ENCODE assay signal across 9 mouse cellular contexts in genomic region chr5:148554242-148554641, GRCm38 (mm10). TPM values are rescaled to one million over a fixed set of nuclear protein-coding genes. Genes with fewer than 3 reads are reported as not detected.
DNase-seq lines count a peak whose midpoint lies in the region; ATAC-seq lines count a peak whose summit lies in the region.
"Had no signal": no experiment of that assay in that cellular context is flagged by ENCODE, and none has a peak within 500 bp of the region (broad histone marks: within the 10 kb centered on the region; RNA-seq: fewer than 3 reads in every experiment).

No protein-coding gene starts in this region.

- ATAC-seq in intestine, embryonic 15.5 days, result no peak
- no peak for ATAC-seq in intestine, embryonic 16.5 days
- ATAC-seq in embryonic facial prominence, embryonic 13.5 days (ENCODE audit: insufficient number of reproducible peaks, insufficient read depth, low FRiP score, low TSS enrichment, low read depth), result no peak
- ATAC-seq in hindbrain, embryonic 11.5 days (ENCODE audit: low FRiP score), result no peak
- no peak for ATAC-seq in midbrain, embryonic 13.5 days

- DNase-seq in hindbrain, embryonic 11.5 days (ENCODE audit: low spot score), result no peak
- DNase-seq in thymus, postnatal 10 days (ENCODE audit: low spot score in 2 of 2), result no peak
- DNase-seq in left cerebral cortex, adult 11 months (ENCODE audit: low spot score), result no peak
- DNase-seq in gastrocnemius, adult 8-10 months (ENCODE audit: low spot score in 2 of 2), result no peak

- H3K4me2 ChIP-seq in intestine, embryonic 15.5 days (replicated peaks), result peak overlapping the region; percentile 20; the same call in 1 of the 2 replicates
- no peak overlapping the region for H3K4me2 ChIP-seq in intestine, embryonic 16.5 days (ENCODE audit: low read depth, low read length)
- peak overlapping the region; percentile 54 for H3K4me2 ChIP-seq in embryonic facial prominence, embryonic 13.5 days
- H3K4me2 ChIP-seq in hindbrain, embryonic 11.5 days (replicated peaks; ENCODE audit: low read depth, low read length), result peak overlapping the region; percentile 34
- H3K4me2 ChIP-seq in midbrain, embryonic 13.5 days (replicated peaks), result peak overlapping the region; percentile 51

- no peak overlapping the region for H3K9ac ChIP-seq in intestine, embryonic 15.5 days
- no peak overlapping the region for H3K9ac ChIP-seq in intestine, embryonic 16.5 days (ENCODE audit: low read depth, low read length)
- H3K9ac ChIP-seq in embryonic facial prominence, embryonic 13.5 days, result no peak overlapping the region; the same call in 1 of the 2 replicates
- no peak overlapping the region for H3K9ac ChIP-seq in hindbrain, embryonic 11.5 days (ENCODE audit: low read depth, low read length)
- peak overlapping the region; percentile 48; the same call in 1 of the 2 replicates for H3K9ac ChIP-seq in midbrain, embryonic 13.5 days (replicated peaks)

- H3K4me1 ChIP-seq in intestine, embryonic 15.5 days (replicated peaks), result 0 out of 2 replicates have a peak, but pooled peaks cover 6% of the 10 kb centered on the region
- peaks cover 10% of the 10 kb centered on the region for H3K4me1 ChIP-seq in intestine, embryonic 16.5 days (ENCODE audit: control insufficient read depth, insufficient read depth, low read length)
- peaks cover 28% of the 10 kb centered on the region for H3K4me1 ChIP-seq in embryonic facial prominence, embryonic 13.5 days
- peaks cover 12% of the 10 kb centered on the region; the same call in 1 of the 2 replicates for H3K4me1 ChIP-seq in hindbrain, embryonic 11.5 days (replicated peaks; ENCODE audit: control insufficient read depth, insufficient read depth, low read length)
- H3K4me1 ChIP-seq in midbrain, embryonic 13.5 days (replicated peaks), result peaks cover 31% of the 10 kb centered on the region

- no peaks in the 10 kb centered on the region for H3K36me3 ChIP-seq in intestine, embryonic 15.5 days
- no peaks in the 10 kb centered on the region for H3K36me3 ChIP-seq in intestine, embryonic 16.5 days (ENCODE audit: control insufficient read depth, insufficient read depth, low read length)
- H3K36me3 ChIP-seq in embryonic facial prominence, embryonic 13.5 days, result no peaks in the 10 kb centered on the region
- no peaks in the 10 kb centered on the region for H3K36me3 ChIP-seq in hindbrain, embryonic 11.5 days (ENCODE audit: control insufficient read depth, insufficient read depth, low read length)
- H3K36me3 ChIP-seq in midbrain, embryonic 13.5 days, result no peaks in the 10 kb centered on the region

- 49% methylated on average over 7 of the region's 7 CpGs for WGBS in intestine, embryonic 15.5 days
- WGBS in intestine, embryonic 16.5 days, result 34% methylated on average over 7 of the region's 7 CpGs
- WGBS in embryonic facial prominence, embryonic 13.5 days, result 15% methylated on average over 7 of the region's 7 CpGs
- 15% methylated on average over 7 of the region's 7 CpGs for WGBS in hindbrain, embryonic 11.5 days
- 15% methylated on average over 7 of the region's 7 CpGs for WGBS in midbrain, embryonic 13.5 days

- no peaks in the 10 kb centered on the region for H3K27me3 ChIP-seq in intestine, embryonic 15.5 days (replicated peaks)
- no peaks in the 10 kb centered on the region for H3K27me3 ChIP-seq in intestine, embryonic 16.5 days (replicated peaks; ENCODE audit: control insufficient read depth, insufficient read depth, low read length)
- H3K27me3 ChIP-seq in embryonic facial prominence, embryonic 13.5 days, result peaks cover 9% of the 10 kb centered on the region
- H3K27me3 ChIP-seq in hindbrain, embryonic 11.5 days (ENCODE audit: control insufficient read depth, insufficient read depth, low read length), result no peaks in the 10 kb centered on the region; the same call in 1 of the 2 replicates
- peaks cover 6% of the 10 kb centered on the region for H3K27me3 ChIP-seq in midbrain, embryonic 13.5 days

- no peak overlapping the region for H3K27ac ChIP-seq in intestine, embryonic 15.5 days
- no peak overlapping the region for H3K27ac ChIP-seq in intestine, embryonic 16.5 days (ENCODE audit: low read length)
- H3K27ac ChIP-seq in embryonic facial prominence, embryonic 13.5 days, result no peak overlapping the region
- no peak overlapping the region for H3K27ac ChIP-seq in hindbrain, embryonic 11.5 days (ENCODE audit: low read depth, low read length)
- no peak overlapping the region for H3K27ac ChIP-seq in midbrain, embryonic 13.5 days
- H3K27ac ChIP-seq: layer of hippocampus, adult 2 months had no signal

- H3K9me3 ChIP-seq in intestine, embryonic 15.5 days, result no peaks in the 10 kb centered on the region
- H3K9me3 ChIP-seq in intestine, embryonic 16.5 days (ENCODE audit: control insufficient read depth, low read length), result no peaks in the 10 kb centered on the region
- H3K9me3 ChIP-seq in embryonic facial prominence, embryonic 13.5 days, result no peaks in the 10 kb centered on the region
- no peaks in the 10 kb centered on the region for H3K9me3 ChIP-seq in hindbrain, embryonic 11.5 days (ENCODE audit: control insufficient read depth, low read length)
- no peaks in the 10 kb centered on the region for H3K9me3 ChIP-seq in midbrain, embryonic 13.5 days

- H3K4me3 ChIP-seq in intestine, embryonic 15.5 days (replicated peaks), result no peak overlapping the region
- no peak overlapping the region for H3K4me3 ChIP-seq in intestine, embryonic 16.5 days (ENCODE audit: low read length)
- peak overlapping the region; percentile 28; the same call in 1 of the 2 replicates for H3K4me3 ChIP-seq in embryonic facial prominence, embryonic 13.5 days
- H3K4me3 ChIP-seq in hindbrain, embryonic 11.5 days (ENCODE audit: low read depth, low read length), result no peak overlapping the region
- H3K4me3 ChIP-seq in midbrain, embryonic 13.5 days (replicated peaks), result peak overlapping the region; percentile 26; the same call in 1 of the 2 replicates
- H3K4me3 ChIP-seq: layer of hippocampus, adult 2 months had no signal

RNA-seq across cellular contexts. Expression of gene Ubl3, which starts 1.7 kb away (rescaled TPM):
- 79.9 and 82.9 TPM in 2 replicates for polyA plus RNA-seq in intestine, embryonic 15.5 days (2015; fragmentation: Nextera tagmentation; extraction: Ambion mirVana)
- 27.0 and 59.0 TPM in 2 replicates for polyA plus RNA-seq in intestine, embryonic 16.5 days (2015; fragmentation: Nextera tagmentation; extraction: Ambion mirVana)
- 68.2 and 73.0 TPM in 2 replicates for polyA plus RNA-seq in embryonic facial prominence, embryonic 13.5 days (2015; fragmentation: Nextera tagmentation; extraction: Ambion mirVana)
- polyA plus RNA-seq in hindbrain, embryonic 11.5 days (2014; fragmentation: Nextera tagmentation; extraction: Ambion mirVana), result 76.6 and 82.7 TPM in 2 replicates
- 55.3 and 69.1 TPM in 2 replicates for polyA plus RNA-seq in midbrain, embryonic 13.5 days (2015; fragmentation: Nextera tagmentation; extraction: Ambion mirVana)
- total RNA-seq in gastrocnemius, adult 8-10 months (2022), result 100 to 1,000 TPM; 142 to 218 (median 178) TPM

Comparison
In these comparisons a context has a peak if more than half of its experiments do, and no peak if none do; other contexts are left out.
1. H3K4me3 ChIP-seq: peak in embryonic facial prominence, embryonic 13.5 days (single experiment) and midbrain, embryonic 13.5 days (single experiment); none in intestine, embryonic 15.5 days (single experiment), intestine, embryonic 16.5 days (single experiment) and hindbrain, embryonic 11.5 days (single experiment).